Mouse (Mus musculus) limb, embryonic 14.5 days (tissue): Measurements from ENCODE around the gene Dnm1. TPM values are rescaled to one million over a fixed set of nuclear protein-coding genes. Genes with fewer than 3 reads are reported as not detected.
"Not testable (repeated sequence)": the region's sequence is repeated elsewhere in the genome, so short reads cannot be mapped to it uniquely, and the experiment has no call there.

Experiments used
- ATAC-seq: fragments of 200-750 bp; cut with Nextera tagmentation; 2 replicates; pipeline ENCODE4 v1.8.0; 2017; ENCODE audit warnings: low read depth, moderate number of reproducible peaks, moderate TSS enrichment; ENCODE audit not compliant: low FRiP score
- DNase-seq: peaks from one replicate; pipeline ENCODE4 v3.0.0-alpha.2; 2015; ENCODE audit warnings: low spot score
- H3K27ac ChIP-seq: fragments of 300-500 bp; sonication (generic); replicated peaks from 2 replicates; pipeline ENCODE4 v1.5.1; 2014; ENCODE audit warnings: low read depth, mild to moderate bottlenecking, low read length, moderate library complexity, mixed read lengths
- H3K27me3 ChIP-seq: fragments of 300-500 bp; sonication (generic); 2 replicates; pipeline ENCODE4 v1.6.1; 2014; ENCODE audit warnings: low read length, mixed read lengths; ENCODE audit not compliant: control insufficient read depth, insufficient read depth
- H3K36me3 ChIP-seq: fragments of 300-500 bp; sonication (generic); 2 replicates; pipeline ENCODE4 v1.6.1; 2014; ENCODE audit warnings: mild to moderate bottlenecking, low read length, moderate library complexity, mixed read lengths; ENCODE audit not compliant: control insufficient read depth, insufficient read depth
- H3K4me1 ChIP-seq: fragments of 300-500 bp; sonication (generic); 2 replicates; pipeline ENCODE4 v1.6.1; 2014; ENCODE audit warnings: antibody characterized with exemption, low read length, mixed read lengths; ENCODE audit not compliant: control insufficient read depth, insufficient read depth
- H3K4me2 ChIP-seq: fragments of 300-500 bp; sonication (generic); replicated peaks from 2 replicates; pipeline ENCODE4 v1.6.1; 2014; ENCODE audit warnings: low read depth, mild to moderate bottlenecking, low read length, moderate library complexity; ENCODE audit not compliant: severe bottlenecking
- H3K4me3 ChIP-seq: fragments of 300-500 bp; sonication (generic); replicated peaks from 2 replicates; pipeline ENCODE4 v1.5.1; 2014; ENCODE audit warnings: low read length
- H3K9ac ChIP-seq: fragments of 300-500 bp; sonication (generic); 2 replicates; pipeline ENCODE4 v1.6.1; 2014; ENCODE audit warnings: mild to moderate bottlenecking, low read depth, low read length, moderate library complexity; ENCODE audit not compliant: severe bottlenecking
- H3K9me3 ChIP-seq: fragments of 300-500 bp; sonication (generic); 2 replicates; pipeline ENCODE4 v1.6.1; 2016; ENCODE audit warnings: low read length; ENCODE audit not compliant: control insufficient read depth
- POLR2A ChIP-seq: fragments of 200-500 bp; IDR thresholded peaks from 2 replicates; pipeline ENCODE4 v1.8.0; 2012; ENCODE audit warnings: inconsistent platforms, mild to moderate bottlenecking, moderate library complexity, borderline replicate concordance; ENCODE audit not compliant: insufficient read depth, insufficient read length; ENCODE audit errors: extremely low read depth
- WGBS: fragments of 180-500 bp; shearing (Covaris S2); extraction: QIAGEN DNeasy Blood & Tissue Kit; methylation state at CpG from one replicate; pipeline ENCODE4 v1.1.7; 2014; 5-methylcytosine and 5-hydroxymethylcytosine counted together
- polyA plus RNA-seq, 2 experiments: library from polyadenylated mRNA; depleted of rRNA in 1 of 2; stranded (reverse) in 1 of 2; unstranded in 1 of 2; fragments of >200 nt; fragmentation: Nextera tagmentation in 1 of 2; extraction: Ambion mirVana in 1 of 2; gene quantifications; 2 replicates each; pipeline versions ENCODE4 v1.2.1 to v1.2.3; 2012 to 2014

The Dnm1 gene
- polyA plus RNA-seq, 2 experiments, result 46.0 to 318 TPM

DNA sequence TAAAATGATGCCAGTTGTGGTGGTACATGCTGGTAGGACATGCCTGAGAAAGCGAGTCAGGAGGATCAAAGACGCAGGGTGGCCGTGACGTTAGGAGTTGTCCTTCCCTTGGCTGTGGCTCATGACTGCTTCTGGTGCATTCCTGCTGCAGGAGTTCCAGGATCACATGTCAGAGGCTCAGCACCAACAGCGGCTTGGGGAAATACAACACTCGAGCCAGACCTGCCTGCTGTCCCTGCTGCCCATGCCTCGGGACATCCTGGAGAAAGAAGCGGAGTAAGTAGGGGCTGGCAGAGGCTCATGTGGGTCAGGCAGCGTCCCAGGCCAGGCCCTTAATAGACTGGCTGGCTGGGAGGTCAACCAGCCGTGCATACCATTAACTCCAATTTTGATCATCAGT, 21.1 kb upstream of the Dnm1 start:
- WGBS, result 88% methylated on average over 10 of the region's 10 CpGs
- DNase-seq (no peak), ATAC-seq (no peak)
- no peak overlapping the region for H3K9ac ChIP-seq
- H3K4me1 ChIP-seq, result no peaks in the 10 kb centered on the region
- H3K36me3 ChIP-seq, result peaks cover 94% of the 10 kb centered on the region
- H3K9me3 ChIP-seq, result no peaks in the 10 kb centered on the region
- no peak overlapping the region for H3K27ac ChIP-seq
- TF ChIP-seq POLR2A, result no peak
- H3K4me3 ChIP-seq, result no peak overlapping the region
- H3K4me2 ChIP-seq, result no peak overlapping the region
- H3K27me3 ChIP-seq, result no peaks in the 10 kb centered on the region

DNA sequence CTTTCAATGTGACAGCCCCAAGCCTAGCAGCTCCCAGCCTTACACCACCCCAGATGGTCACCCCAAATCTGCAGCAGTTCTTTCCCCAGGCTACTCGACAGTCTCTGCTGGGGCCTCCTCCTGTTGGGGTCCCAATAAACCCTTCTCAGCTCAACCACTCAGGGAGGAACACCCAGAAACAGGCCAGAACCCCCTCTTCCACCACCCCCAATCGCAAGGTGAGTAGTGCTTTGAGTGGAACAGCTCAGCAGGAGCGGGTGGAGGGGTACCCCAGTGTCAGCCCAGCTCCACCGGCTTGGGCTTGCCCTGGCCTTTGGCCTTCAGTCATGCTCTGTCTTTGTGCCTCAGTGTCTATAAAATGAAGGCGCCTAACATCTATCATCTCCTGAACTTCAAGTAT, 14.2 kb upstream of the Dnm1 start:
- no peaks in the 10 kb centered on the region for H3K27me3 ChIP-seq
- WGBS, result 92% methylated on average over 5 of the region's 5 CpGs
- no peak overlapping the region for H3K27ac ChIP-seq
- DNase-seq (no peak), ATAC-seq (no peak)
- H3K4me1 ChIP-seq, result peaks cover 5% of the 10 kb centered on the region
- no peaks in the 10 kb centered on the region for H3K9me3 ChIP-seq
- no peak overlapping the region for H3K9ac ChIP-seq
- no peak overlapping the region for H3K4me3 ChIP-seq
- H3K36me3 ChIP-seq, result peaks cover 74% of the 10 kb centered on the region
- H3K4me2 ChIP-seq, result no peak overlapping the region
- TF ChIP-seq POLR2A, result no peak

DNA sequence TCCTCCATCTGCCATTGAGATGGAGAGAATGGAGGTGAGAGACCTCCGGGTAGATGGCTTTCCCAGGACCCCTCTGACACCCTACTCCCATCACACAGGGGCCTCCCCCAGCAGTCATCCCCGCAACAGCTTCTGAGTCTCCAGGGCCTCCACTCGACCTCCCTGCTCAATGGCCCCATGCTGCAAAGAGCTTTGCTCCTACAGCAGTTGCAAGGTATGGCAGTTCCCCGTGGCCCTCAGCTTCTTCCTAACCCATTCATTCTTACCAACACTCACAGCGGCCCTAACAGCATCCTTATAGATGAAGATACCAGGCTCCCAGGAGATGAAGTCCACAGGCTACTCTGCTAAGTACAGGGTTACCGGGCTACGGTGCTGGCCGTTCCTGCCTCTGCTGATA, 11.0 kb upstream of the Dnm1 start:
- 0 out of 2 replicates have a peak overlapping the region, but pooled peaks have one; percentile 86 for H3K9ac ChIP-seq
- 86% methylated on average over 8 of the region's 8 CpGs for WGBS
- ATAC-seq (no peak), DNase-seq (no peak)
- peak overlapping the region; percentile 80; the same call in 1 of the 2 replicates for H3K4me3 ChIP-seq
- peaks cover 43% of the 10 kb centered on the region for H3K36me3 ChIP-seq
- no peak overlapping the region for H3K27ac ChIP-seq
- peaks cover 17% of the 10 kb centered on the region for H3K4me1 ChIP-seq
- H3K4me2 ChIP-seq, result peak overlapping the region; percentile 71
- H3K27me3 ChIP-seq, result no peaks in the 10 kb centered on the region
- H3K9me3 ChIP-seq, result no peaks in the 10 kb centered on the region
- no peak for TF ChIP-seq POLR2A

DNA sequence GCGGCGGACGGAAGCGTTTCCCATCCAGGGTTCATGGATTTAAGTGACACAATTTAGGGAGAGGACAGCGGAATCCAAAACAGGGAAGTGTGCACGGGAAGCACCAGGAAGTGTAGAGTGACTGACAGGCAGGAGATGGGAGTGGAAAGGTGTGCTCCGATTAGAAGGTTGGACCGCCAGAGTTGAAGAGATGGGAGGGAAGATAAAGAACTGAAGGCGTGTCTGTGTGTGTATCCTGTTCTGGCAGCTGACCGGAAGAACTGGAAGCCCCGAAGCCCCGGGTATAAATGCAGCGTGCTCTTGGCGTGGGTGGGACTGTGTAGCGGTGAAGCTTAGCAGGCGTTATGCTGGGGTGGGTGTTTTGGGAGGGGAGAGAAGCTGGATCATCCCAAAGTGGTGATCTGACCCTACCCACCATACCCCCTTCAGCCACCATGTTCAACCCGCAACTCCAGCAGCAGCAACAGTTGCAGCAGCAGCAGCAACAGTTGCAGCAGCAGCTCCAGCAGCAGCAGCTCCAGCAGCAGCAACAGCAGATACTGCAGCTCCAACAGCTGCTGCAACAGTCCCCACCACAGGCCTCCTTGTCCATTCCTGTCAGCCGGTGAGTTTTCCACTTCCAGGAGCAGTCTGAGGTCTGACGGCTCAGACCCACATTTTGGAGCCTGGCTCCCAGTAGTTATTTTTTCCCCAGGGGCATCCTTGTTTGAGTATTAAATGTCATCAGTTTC, 10.4 kb upstream of the Dnm1 start:
- WGBS, result 6% methylated on average over 19 of the region's 19 CpGs
- H3K27me3 ChIP-seq, result no peaks in the 10 kb centered on the region
- H3K9ac ChIP-seq, result peak overlapping the region; percentile 86
- peaks cover 37% of the 10 kb centered on the region for H3K36me3 ChIP-seq
- H3K4me3 ChIP-seq, result peak overlapping the region; percentile 80
- H3K27ac ChIP-seq, result peak overlapping the region; percentile 88
- ATAC-seq (peak; percentile 61), DNase-seq (no peak)
- peaks cover 17% of the 10 kb centered on the region for H3K4me1 ChIP-seq
- H3K9me3 ChIP-seq, result no peaks in the 10 kb centered on the region
- peak overlapping the region; percentile 71 for H3K4me2 ChIP-seq
- TF ChIP-seq POLR2A, result 0 out of 2 replicates have a peak, but pooled peaks have one; percentile 19

DNA sequence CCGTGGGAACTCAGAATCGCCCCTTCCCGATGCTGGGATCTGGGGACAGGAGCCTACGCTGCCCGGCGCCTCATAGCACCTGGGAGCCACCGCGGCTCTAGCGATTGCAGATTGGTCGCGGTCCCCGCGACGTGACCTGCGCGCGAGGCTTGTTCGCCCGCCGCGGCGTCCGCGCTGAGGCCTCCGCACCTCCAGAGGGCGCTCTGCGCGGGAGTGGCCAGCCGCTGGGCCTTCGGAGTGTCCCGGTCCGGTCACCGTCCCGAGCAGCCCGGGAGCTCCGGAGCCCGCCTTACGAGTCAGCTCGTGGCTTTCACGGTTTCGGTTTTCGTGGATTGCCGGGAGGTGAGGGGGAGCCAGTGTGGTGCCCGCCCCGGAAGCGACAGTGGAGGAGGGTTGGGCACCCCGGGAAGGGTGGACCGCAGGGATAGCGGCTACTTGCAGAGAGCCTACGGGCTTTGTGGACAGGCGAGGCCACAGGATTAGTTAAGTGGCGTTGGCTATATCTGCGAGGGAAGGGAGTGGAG, 9.7 kb upstream of the Dnm1 start:
- WGBS, result under 1% methylated on average over 41 of the region's 53 CpGs
- Histone ChIP-seq H3K4me3 (peak overlapping the region; percentile 80), H3K27me3 (no peaks in the 10 kb centered on the region), H3K9ac (peak overlapping the region; percentile 86), H3K9me3 (no peaks in the 10 kb centered on the region), H3K4me2 (peak overlapping the region; percentile 71), H3K4me1 (peaks cover 17% of the 10 kb centered on the region), H3K27ac (peak overlapping the region; percentile 88), H3K36me3 (peaks cover 31% of the 10 kb centered on the region)
- ATAC-seq (peak; percentile 81), DNase-seq (peak; percentile 77)
- TF ChIP-seq POLR2A, result peak; percentile 51; the same call in 1 of the 2 replicates

DNA sequence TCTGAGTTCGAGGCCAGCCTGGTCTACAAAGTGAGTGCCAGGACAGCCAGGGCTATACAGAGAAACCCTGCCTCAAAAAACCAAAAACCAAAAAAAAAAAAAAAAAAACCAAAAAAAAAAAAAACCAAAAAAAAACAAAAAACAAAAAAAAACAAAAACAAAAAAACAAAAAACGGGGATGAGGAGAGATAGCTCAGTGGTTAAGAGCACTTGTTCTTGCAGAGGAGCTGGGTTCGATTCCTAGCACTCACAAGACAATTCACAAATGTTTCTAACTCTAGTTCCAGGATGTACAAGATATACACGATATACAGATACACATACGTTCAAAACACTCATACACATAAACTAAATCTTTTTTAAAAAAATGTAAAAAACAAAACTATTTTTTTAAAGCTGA, 9.1 kb upstream of the Dnm1 start:
- peaks cover 17% of the 10 kb centered on the region for H3K4me1 ChIP-seq
- not testable (repeated sequence) for ATAC-seq, H3K27ac ChIP-seq, DNase-seq, H3K9me3 ChIP-seq, H3K27me3 ChIP-seq
- 47% methylated on average over 5 of the region's 5 CpGs for WGBS
- peak overlapping the region; percentile 80 for H3K4me3 ChIP-seq
- peaks cover 25% of the 10 kb centered on the region for H3K36me3 ChIP-seq
- H3K4me2 ChIP-seq, result peak overlapping the region; percentile 71
- H3K9ac ChIP-seq, result peak overlapping the region; percentile 86
